13 mouse cellular contexts compared by ENCODE assay signal in the genomic region with DNA sequence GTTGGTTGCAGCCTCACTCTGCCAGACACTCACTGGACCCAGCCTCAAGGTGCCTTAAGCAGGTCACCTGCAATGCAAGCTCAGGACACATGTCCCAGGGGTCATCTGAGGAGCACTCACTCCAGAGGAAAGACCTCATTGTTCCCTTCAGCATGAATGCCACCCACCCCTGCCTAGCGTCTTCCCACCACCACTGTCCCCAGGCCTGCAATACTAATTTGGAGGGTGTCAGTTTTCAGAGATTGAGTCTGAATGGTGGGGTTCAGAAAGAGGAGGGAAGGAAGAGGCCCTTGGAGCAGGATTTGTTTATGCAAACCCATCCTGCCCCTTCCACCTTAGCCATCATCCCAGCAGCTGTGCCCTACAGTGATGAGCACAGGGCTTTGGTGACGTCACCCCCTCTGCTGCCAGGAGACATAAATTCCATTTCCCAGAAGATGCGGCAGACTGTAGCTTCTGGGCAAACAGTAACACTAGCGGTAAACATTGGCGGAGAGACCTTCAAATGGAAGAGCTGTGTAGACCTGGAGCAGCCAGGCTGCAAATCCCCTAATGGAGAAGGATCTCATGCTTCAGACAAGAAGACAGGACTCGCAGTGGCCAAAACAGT.
DNase-seq lines count a peak whose midpoint lies in the region; ATAC-seq lines count a peak whose summit lies in the region.
"Had no signal": no experiment of that assay in that cellular context is flagged by ENCODE, and none has a peak within 500 bp of the region (broad histone marks: within the 10 kb centered on the region; RNA-seq: fewer than 3 reads in every experiment).

No protein-coding gene starts in this region.

- no peak overlapping the region for H3K27ac ChIP-seq in midbrain, embryonic 16.5 days (ENCODE audit: low read length)

- no peak for DNase-seq in frontal cortex, postnatal 10 days (ENCODE audit: low spot score in 2 of 2)
- DNase-seq in lung, postnatal 10 days = peak; percentile 30
- no peak for DNase-seq in lung, postnatal 14 days
- peak; percentile 76 for DNase-seq in brain, adult 2 months (ENCODE audit: low read depth, low spot score)
- DNase-seq in liver = no peak
- DNase-seq: cerebellum, adult 9-10 months; gastrocnemius, postnatal 25 days; kidney, adult 8-10 months; lung, adult 2 months had no signal

- 0 out of 2 replicates have a peak, but pooled peaks cover 5% of the 10 kb centered on the region for H3K4me1 ChIP-seq in midbrain, embryonic 16.5 days (ENCODE audit: control insufficient read depth, insufficient read depth, low read length)

- H3K9ac ChIP-seq in midbrain, embryonic 16.5 days (ENCODE audit: low read depth, low read length) = no peak overlapping the region

- H3K4me2 ChIP-seq in midbrain, embryonic 16.5 days (ENCODE audit: low read length) = no peak overlapping the region

- no peaks in the 10 kb centered on the region for H3K9me3 ChIP-seq in midbrain, embryonic 16.5 days (replicated peaks; ENCODE audit: control insufficient read depth, low read length, poor library complexity, severe bottlenecking)

- ATAC-seq in frontal cortex, adult (ENCODE audit: low TSS enrichment) = peak; percentile 72
- 0 out of 2 replicates have a peak, but pooled peaks have one; percentile 43 for ATAC-seq in midbrain, embryonic 16.5 days
- ATAC-seq: activated CD4-positive, CD25-positive, alpha-beta regulatory T cell, adult 4 months had no signal

- no peak overlapping the region for H3K4me3 ChIP-seq in midbrain, embryonic 16.5 days (ENCODE audit: low read depth, low read length)
- H3K4me3 ChIP-seq: erythroblast, embryonic 14.5 days had no signal

- 45% methylated on average over 6 of the region's 6 CpGs for WGBS in midbrain, embryonic 16.5 days

- no peaks in the 10 kb centered on the region for H3K27me3 ChIP-seq in midbrain, embryonic 16.5 days (ENCODE audit: control insufficient read depth, insufficient read depth, low read depth, low read length)

- no peaks in the 10 kb centered on the region for H3K36me3 ChIP-seq in midbrain, embryonic 16.5 days (ENCODE audit: control insufficient read depth, insufficient read depth, low read length)

Comparison
In these comparisons a context has a peak if more than half of its experiments do, and no peak if none do; other contexts are left out.
1. DNase-seq: peak in lung, postnatal 10 days (single experiment) and brain, adult 2 months (single experiment); none in frontal cortex, postnatal 10 days (0 of 2), lung, postnatal 14 days (single experiment) and liver (single experiment).